Mouse (Mus musculus): Measurements from ENCODE around the gene Olfr25.

The Olfr25 gene

GRCm38 (mm10) chr9:38328760-38329159, at the start of gene Olfr25:
Gene Olfr25, plus strand, starts transcription at chr9:38329060.
- DNase-seq (ENCODE audit: extremely low read depth, insufficient read length, low spot score), result no peak

DNA sequence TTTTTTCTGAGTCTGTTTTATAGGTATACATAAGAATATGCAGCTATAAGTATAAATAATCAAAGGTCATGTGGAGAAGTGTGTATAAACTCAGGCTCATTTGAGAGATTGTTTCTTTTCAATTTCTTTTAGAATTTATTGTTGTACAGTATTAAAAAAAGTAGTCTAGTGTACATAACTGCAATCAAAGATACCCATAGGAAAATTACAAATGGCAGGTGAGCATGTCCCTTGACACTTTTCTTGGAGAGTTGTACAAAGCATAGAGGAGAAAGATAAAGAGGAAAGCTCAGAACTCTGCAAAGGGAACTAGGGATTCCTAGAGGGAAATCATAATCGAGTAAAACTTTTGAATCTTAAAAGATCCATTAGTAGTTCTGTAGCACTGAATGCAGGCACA, 38.1 kb upstream of the Olfr25 start, which contains the start of gene Olfr896-ps1:
TSS of gene Olfr896-ps1 (plus strand) at position 301 of the 400 bp plus-strand sequence.
- no peak for DNase-seq (ENCODE audit: extremely low read depth, insufficient read length, low spot score)

- DNase-seq (ENCODE audit: extremely low read depth, insufficient read length, low spot score), result no peak
These were observed 19.3 kb downstream of the Olfr25 start, which contains the start of gene Olfr898 for GRCm38 (mm10) chr9:38348111-38348510. Gene Olfr898, plus strand, starts transcription at chr9:38348411.

GRCm38 (mm10) chr9:38366596-38366995, 37.7 kb downstream of the Olfr25 start, which contains the start of gene Olfr250:
Gene Olfr250, plus strand, starts transcription at chr9:38366896.
- no peak for DNase-seq (ENCODE audit: extremely low read depth, insufficient read length, low spot score)

DNA sequence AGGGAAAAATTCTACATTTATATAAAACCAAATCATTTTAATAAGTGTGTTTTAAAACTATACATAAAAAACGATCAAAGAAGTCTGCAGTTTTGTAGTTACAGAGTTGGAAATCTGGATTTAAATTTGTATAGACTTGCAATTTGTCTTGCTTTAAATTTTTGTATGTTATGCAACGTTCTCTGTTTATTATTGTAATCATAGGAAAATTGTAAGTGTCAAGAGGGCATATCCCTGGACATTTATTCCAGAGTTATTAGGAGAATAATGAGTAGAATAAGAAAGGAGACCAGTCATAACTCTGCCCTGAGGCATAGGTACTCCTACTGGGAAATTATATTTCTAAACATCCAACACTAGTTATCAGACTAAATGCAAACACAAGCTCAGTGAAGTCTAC, 47.9 kb downstream of the Olfr25 start, which contains the start of gene Olfr251:
TSS of gene Olfr251 (plus strand) at position 301 of the 400 bp plus-strand sequence.
- no peak for DNase-seq (ENCODE audit: extremely low read depth, insufficient read length, low spot score)
